Mouse (Mus musculus): Measurements from ENCODE around the gene Adipor2.

GRCm38 (mm10) chr6:119429311-119429710 is 11.8 kb upstream of the Adipor2 start:
- TF ChIP-seq POLR2A (IDR thresholded peaks at IDR 0.05; ENCODE audit: extremely low read depth, insufficient read depth, low read length) (no peak), CTCF (IDR thresholded peaks at IDR 0.05; ENCODE audit: extremely low read depth, insufficient read depth, low read length) (no peak)

All from cortical plate, adult 2 months (tissue).